Mouse (Mus musculus) liver, postnatal 0 days (tissue): Measurements from ENCODE around the gene Rnf19b. TPM values are rescaled to one million over a fixed set of nuclear protein-coding genes. Genes with fewer than 3 reads are reported as not detected.

ENCODE experiments used
- ATAC-seq: fragments of 200-750 bp; cut with Nextera tagmentation; 2 replicates; pipeline ENCODE4 v1.8.0; 2017; ENCODE audit warnings: mild to moderate bottlenecking, moderate library complexity
- DNase-seq: peaks from one replicate; pipeline ENCODE4 v3.0.0-alpha.2; 2016
- H3K27ac ChIP-seq: fragments of 300-500 bp; sonication (generic); 2 replicates; pipeline ENCODE4 v1.5.1; 2014; ENCODE audit warnings: antibody characterized with exemption, moderate library complexity, mild to moderate bottlenecking, low read depth
- H3K27me3 ChIP-seq: fragments of 300-500 bp; sonication (generic); 2 replicates; pipeline ENCODE4 v1.6.1; 2014; ENCODE audit warnings: low read length, control low read depth, mixed read lengths; ENCODE audit not compliant: insufficient read depth
- H3K36me3 ChIP-seq: fragments of 300-500 bp; sonication (generic); replicated peaks from 2 replicates; pipeline ENCODE4 v1.6.1; 2014; ENCODE audit warnings: mild to moderate bottlenecking, control low read depth, low read length, moderate library complexity, mixed read lengths; ENCODE audit not compliant: insufficient read depth
- H3K4me1 ChIP-seq: fragments of 300-500 bp; sonication (generic); 2 replicates; pipeline ENCODE4 v1.6.1; 2014; ENCODE audit warnings: antibody characterized with exemption, mild to moderate bottlenecking, control low read depth; ENCODE audit not compliant: insufficient read depth
- H3K4me2 ChIP-seq: fragments of 300-500 bp; sonication (generic); 2 replicates; pipeline ENCODE4 v1.6.1; 2014; ENCODE audit warnings: low read depth, mild to moderate bottlenecking, low read length, moderate library complexity, mixed read lengths
- H3K4me3 ChIP-seq: fragments of 300-500 bp; sonication (generic); 2 replicates; pipeline ENCODE4 v1.5.1; 2014; ENCODE audit warnings: low read depth, low read length
- H3K9ac ChIP-seq: fragments of 300-500 bp; sonication (generic); replicated peaks from 2 replicates; pipeline ENCODE4 v1.6.1; 2014; ENCODE audit warnings: mild to moderate bottlenecking, moderate library complexity
- H3K9me3 ChIP-seq: fragments of 300-500 bp; sonication (generic); 2 replicates; pipeline ENCODE4 v1.6.1; 2016; ENCODE audit warnings: mild to moderate bottlenecking, control low read depth, low read length, mixed read lengths
- CTCF ChIP-seq: sonication (generic); IDR thresholded peaks from 2 replicates; pipeline ENCODE4 v1.5.1; 2016; ENCODE audit warnings: antibody characterized with exemption, low read depth
- EP300 ChIP-seq: IDR thresholded peaks from 2 replicates; pipeline ENCODE4 v1.6.1; 2016; ENCODE audit warnings: antibody characterized with exemption, low read depth, mild to moderate bottlenecking
- WGBS: fragments of 180-500 bp; shearing (Covaris S2); extraction: QIAGEN DNeasy Blood & Tissue Kit; methylation state at CpG from one replicate; pipeline ENCODE4 v1.1.7; 2014; ENCODE audit not compliant: insufficient replicate concordance; 5-methylcytosine and 5-hydroxymethylcytosine counted together
- polyA plus RNA-seq: library from polyadenylated mRNA; unstranded; fragments of >200 nt; fragmentation: Nextera tagmentation; extraction: Ambion mirVana; gene quantifications from 2 replicates; pipeline ENCODE4 v1.2.1, GENCODE M21; 2015

Gene Rnf19b
- polyA plus RNA-seq, 1 experiment from 2014 or later = 5.5 TPM

GRCm38 (mm10) chr4:129081939-129082338 is 23.9 kb downstream of the Rnf19b start:
- H3K4me1 ChIP-seq = no peaks in the 10 kb centered on the region
- DNase-seq (no peak), ATAC-seq (peak; percentile 17; the same call in 1 of the 2 replicates)
- no peaks in the 10 kb centered on the region for H3K9me3 ChIP-seq
- TF ChIP-seq CTCF (no peak), EP300 (no peak)
- WGBS = 73% methylated on average over 3 of the region's 3 CpGs
- H3K4me2 ChIP-seq = no peak overlapping the region
- no peak overlapping the region for H3K9ac ChIP-seq
- H3K36me3 ChIP-seq = peaks cover 34% of the 10 kb centered on the region
- peak overlapping the region; percentile 63 for H3K27ac ChIP-seq
- 0 out of 2 replicates have a peak, but pooled peaks cover 2% of the 10 kb centered on the region for H3K27me3 ChIP-seq
- H3K4me3 ChIP-seq = no peak overlapping the region

- TF ChIP-seq CTCF = peak; percentile 92
- TF ChIP-seq EP300 = no peak
- H3K27me3 ChIP-seq = 0 out of 2 replicates have a peak, but pooled peaks cover 2% of the 10 kb centered on the region
- no peak overlapping the region for H3K4me3 ChIP-seq
- no peak overlapping the region for H3K9ac ChIP-seq
- ATAC-seq (peak; percentile 85), DNase-seq (peak; percentile 81)
- no peaks in the 10 kb centered on the region for H3K4me1 ChIP-seq
- H3K27ac ChIP-seq = peak overlapping the region; percentile 63
- H3K9me3 ChIP-seq = no peaks in the 10 kb centered on the region
- no peak overlapping the region for H3K4me2 ChIP-seq
- peaks cover 33% of the 10 kb centered on the region for H3K36me3 ChIP-seq
- 43% methylated on average over 10 of the region's 10 CpGs for WGBS
These were observed 24.5 kb downstream of the Rnf19b start for GRCm38 (mm10) chr4:129082379-129083115.

- DNase-seq = no peak
- TF ChIP-seq EP300 = no peak
- TF ChIP-seq CTCF = no peak
- Histone ChIP-seq H3K4me1 (no peaks in the 10 kb centered on the region), H3K9me3 (no peaks in the 10 kb centered on the region), H3K4me3 (no peak overlapping the region), H3K27ac (no peak overlapping the region), H3K4me2 (no peak overlapping the region), H3K27me3 (0 out of 2 replicates have a peak, but pooled peaks cover 2% of the 10 kb centered on the region), H3K36me3 (peaks cover 19% of the 10 kb centered on the region), H3K9ac (no peak overlapping the region)
- ATAC-seq = no peak
- 92% methylated on average over 9 of the region's 9 CpGs for WGBS
These were observed 26.8 kb downstream of the Rnf19b start for GRCm38 (mm10) chr4:129084896-129085295.

- TF ChIP-seq CTCF = peak; percentile 96
- no peak for TF ChIP-seq EP300
- 0 out of 2 replicates have a peak, but pooled peaks cover 2% of the 10 kb centered on the region for H3K27me3 ChIP-seq
- no peak overlapping the region for H3K27ac ChIP-seq
- H3K9me3 ChIP-seq = no peaks in the 10 kb centered on the region
- H3K9ac ChIP-seq = no peak overlapping the region
- no peaks in the 10 kb centered on the region for H3K4me1 ChIP-seq
- no peak overlapping the region for H3K4me2 ChIP-seq
- no peak overlapping the region for H3K4me3 ChIP-seq
- 29% methylated on average over 8 of the region's 8 CpGs for WGBS
- ATAC-seq = peak; percentile 46; the same call in 1 of the 2 replicates
- H3K36me3 ChIP-seq = peaks cover 8% of the 10 kb centered on the region
- peak; percentile 80 for DNase-seq
These were observed 28.0 kb downstream of the Rnf19b start for GRCm38 (mm10) chr4:129086078-129086477.

GRCm38 (mm10) chr4:129087850-129088249 is 29.8 kb downstream of the Rnf19b start:
- no peak overlapping the region for H3K4me2 ChIP-seq
- no peak overlapping the region for H3K4me3 ChIP-seq
- ATAC-seq = no peak
- no peak overlapping the region for H3K27ac ChIP-seq
- H3K4me1 ChIP-seq = no peaks in the 10 kb centered on the region
- 53% methylated on average over 5 of the region's 5 CpGs for WGBS
- 0 out of 2 replicates have a peak, but pooled peaks cover 2% of the 10 kb centered on the region for H3K27me3 ChIP-seq
- peaks cover 6% of the 10 kb centered on the region for H3K36me3 ChIP-seq
- DNase-seq = no peak
- TF ChIP-seq CTCF (no peak), EP300 (no peak)
- H3K9me3 ChIP-seq = no peaks in the 10 kb centered on the region
- no peak overlapping the region for H3K9ac ChIP-seq

- 23% methylated on average over 15 of the region's 15 CpGs for WGBS
- H3K27me3 ChIP-seq = no peaks in the 10 kb centered on the region
- H3K4me1 ChIP-seq = no peaks in the 10 kb centered on the region; the same call in 1 of the 2 replicates
- no peaks in the 10 kb centered on the region for H3K36me3 ChIP-seq
- H3K27ac ChIP-seq = no peak overlapping the region
- no peaks in the 10 kb centered on the region for H3K9me3 ChIP-seq
- TF ChIP-seq CTCF = no peak
- ATAC-seq (no peak), DNase-seq (no peak)
- no peak overlapping the region for H3K9ac ChIP-seq
- H3K4me2 ChIP-seq = no peak overlapping the region
- H3K4me3 ChIP-seq = no peak overlapping the region
These were observed 37.2 kb downstream of the Rnf19b start for GRCm38 (mm10) chr4:129095276-129095675.
